Mouse (Mus musculus) left cerebral cortex, postnatal 25 days (tissue): Measurements from ENCODE around the gene Exosc5. TPM values are rescaled to one million over a fixed set of nuclear protein-coding genes. Genes with fewer than 3 reads are reported as not detected.

Experiments used
- DNase-seq, 2 experiments: peaks; one replicate each; pipeline ENCODE4 v3.0.0; 2022; ENCODE audit warnings: low spot score in 2 of 2, mixed read lengths in 1 of 2
- intact Hi-C: fragments of 180-260 bp; cut with DNase I; formaldehyde crosslinking; loops from one replicate; pipeline ENCODE4 v1.15.1; 2025
- total RNA-seq, 2 experiments: library from RNA; stranded (reverse); gene quantifications; 2 replicates each; pipeline ENCODE4 v1.2.3; 2021

The Exosc5 gene
- total RNA-seq, 2 experiments from 2014 or later: 24.0 to 24.4 TPM

DNA sequence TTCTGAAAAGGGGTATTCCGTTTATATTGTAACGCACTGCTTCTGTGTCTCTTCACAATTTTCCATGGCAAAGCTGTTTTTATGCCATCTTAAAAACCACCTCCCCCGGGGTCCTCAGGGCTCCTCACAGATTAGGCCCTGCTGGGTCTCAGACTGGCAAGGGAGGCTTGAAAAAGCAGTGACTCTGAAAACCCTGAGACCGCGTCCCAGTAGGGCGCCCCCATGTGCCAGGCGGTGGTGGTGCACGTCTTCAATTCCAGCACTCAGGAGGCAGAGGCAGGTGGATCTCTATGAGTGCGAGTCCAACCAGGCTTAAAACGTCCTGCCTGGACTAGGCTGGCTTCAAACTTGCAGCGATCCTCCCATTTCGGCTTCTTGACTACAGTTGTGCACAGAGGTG, 41.8 kb downstream of the Exosc5 start:
- no peak for DNase-seq
- intact Hi-C loops: no loop called here

- intact Hi-C loops: no loop called here
- no peak for DNase-seq
Observed at GRCm38 (mm10) chr7:25702350-25702749, 43.4 kb downstream of the Exosc5 start.

GRCm38 (mm10) chr7:25703793-25704494, 45.0 kb downstream of the Exosc5 start:
- intact Hi-C loops: no loop called here
- DNase-seq: peak in 1 of 2 experiments; percentile 21

DNA sequence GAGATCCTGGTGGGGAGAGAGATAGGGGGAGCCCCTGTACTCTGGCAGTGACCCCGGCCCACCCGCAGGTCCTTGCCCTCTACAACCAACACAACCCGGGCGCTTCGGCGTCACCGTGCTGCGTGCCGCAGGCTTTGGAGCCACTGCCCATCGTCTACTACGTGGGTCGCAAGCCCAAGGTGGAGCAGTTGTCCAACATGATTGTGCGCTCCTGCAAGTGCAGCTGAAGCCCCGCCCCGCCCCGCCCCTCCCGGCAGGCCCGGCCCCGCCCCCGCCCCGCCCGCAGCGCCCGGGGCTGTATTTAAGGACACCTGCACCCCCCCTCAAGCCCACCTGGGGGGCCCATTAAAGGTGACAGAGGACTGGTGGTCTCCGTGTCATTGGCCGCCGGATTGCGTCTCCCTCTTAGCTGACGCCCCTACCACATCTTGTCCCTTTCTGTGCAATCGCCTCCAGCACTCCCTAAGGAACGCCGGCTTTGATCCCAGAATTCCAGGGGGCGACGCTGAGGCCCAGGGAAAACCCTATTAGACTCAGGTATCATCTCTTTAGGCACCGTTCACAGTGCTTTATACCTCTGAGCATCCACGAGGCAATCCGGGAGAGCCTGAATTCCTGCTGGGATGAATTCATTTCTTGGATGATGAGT, 45.9 kb downstream of the Exosc5 start:
- DNase-seq: no peak
- intact Hi-C loops: no loop called here

DNA sequence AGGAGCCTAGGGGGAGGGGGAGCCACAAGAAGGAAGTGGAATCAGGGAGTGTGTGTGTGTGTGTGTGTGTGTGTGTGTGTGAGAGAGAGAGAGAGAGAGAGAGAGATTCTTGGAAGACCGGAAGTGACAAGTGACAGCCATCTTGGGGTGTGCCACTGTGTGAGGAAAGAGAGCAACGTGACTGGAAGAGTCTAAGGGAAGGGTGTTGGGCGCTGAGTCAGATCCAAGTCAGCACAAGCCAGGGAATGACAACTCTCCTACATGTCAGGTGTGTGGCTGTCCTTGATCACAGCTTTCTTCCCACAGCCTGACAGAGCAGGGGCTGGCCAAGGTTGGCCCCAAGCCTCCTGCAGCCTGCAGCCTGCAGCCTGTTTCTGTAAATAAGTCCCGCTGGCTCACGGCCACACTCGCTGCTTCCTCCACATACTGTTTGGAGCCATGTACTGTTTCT, 46.9 kb downstream of the Exosc5 start:
- intact Hi-C loops: loop anchor here (2.0 kb wide), 1 partner anchor 17 kb away; no protein-coding TSS in a partner anchor
- DNase-seq: peak in 1 of 2 experiments; percentile 84

DNA sequence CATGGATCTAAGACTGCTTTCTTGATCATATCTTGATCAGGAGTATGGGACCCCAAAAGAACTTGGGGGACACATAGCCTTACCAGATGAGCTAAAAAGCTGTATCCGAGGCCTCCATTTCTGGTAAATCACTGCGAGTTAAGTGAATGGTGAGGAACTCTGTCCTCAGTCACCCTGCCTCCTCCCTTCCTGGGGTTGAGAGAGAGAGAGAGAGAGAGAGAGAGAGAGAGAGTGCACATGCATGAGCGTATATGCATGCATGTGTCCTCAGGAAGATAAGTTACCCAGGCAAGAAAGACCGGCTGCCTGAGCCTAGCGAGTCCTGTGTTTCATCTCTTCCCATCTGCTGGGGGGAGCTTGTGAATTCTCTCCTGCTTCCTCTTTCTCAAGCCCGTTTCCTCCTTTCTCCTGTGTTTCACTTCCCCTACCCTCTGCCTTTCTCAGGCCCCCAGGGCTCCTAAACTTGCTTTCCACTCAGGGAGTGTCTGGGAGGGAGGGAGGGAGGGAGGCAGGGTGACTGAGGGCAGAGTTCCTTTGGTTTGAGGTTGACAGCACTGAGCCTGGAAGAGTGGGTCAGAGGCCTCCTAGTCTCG, 47.7 kb downstream of the Exosc5 start:
- intact Hi-C loops: loop anchor here (2.0 kb wide), 1 partner anchor 18 kb away; no protein-coding TSS in a partner anchor
- peak in 1 of 2 experiments; percentile 43 for DNase-seq

DNA sequence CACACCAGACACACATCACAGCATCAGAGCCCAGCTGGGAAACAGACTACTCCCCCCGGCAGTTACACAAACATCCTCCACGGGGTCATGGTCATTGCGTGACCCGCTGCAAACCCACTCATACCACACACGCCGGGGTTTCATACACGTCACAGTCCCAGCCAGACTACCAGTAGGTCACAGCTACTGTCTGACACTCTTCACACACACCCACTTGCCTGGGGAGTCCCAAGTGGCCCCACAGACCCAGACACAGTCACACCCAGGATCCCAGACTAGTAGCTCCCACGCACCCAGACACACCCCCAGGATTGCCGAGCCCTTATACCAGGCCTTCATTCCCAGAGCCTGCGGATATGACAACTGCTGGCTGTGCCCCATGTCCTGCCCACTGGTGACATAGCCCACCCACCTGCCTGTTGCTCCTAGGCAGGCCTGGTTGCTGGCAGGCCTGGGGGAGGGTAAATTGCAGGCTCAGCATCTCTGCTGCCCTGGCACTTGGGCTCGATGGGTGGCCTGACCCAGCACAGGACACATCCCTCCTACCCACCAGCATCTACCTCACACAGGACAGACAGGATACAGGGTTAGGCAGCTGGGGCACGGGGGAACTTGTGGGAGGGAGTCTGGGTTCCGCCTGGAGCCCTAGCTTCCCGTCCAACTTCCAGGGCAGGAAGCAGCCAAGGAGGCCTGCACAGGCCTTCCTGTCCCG, 48.8 kb downstream of the Exosc5 start:
- peak in 1 of 2 experiments; percentile 33 for DNase-seq

DNA sequence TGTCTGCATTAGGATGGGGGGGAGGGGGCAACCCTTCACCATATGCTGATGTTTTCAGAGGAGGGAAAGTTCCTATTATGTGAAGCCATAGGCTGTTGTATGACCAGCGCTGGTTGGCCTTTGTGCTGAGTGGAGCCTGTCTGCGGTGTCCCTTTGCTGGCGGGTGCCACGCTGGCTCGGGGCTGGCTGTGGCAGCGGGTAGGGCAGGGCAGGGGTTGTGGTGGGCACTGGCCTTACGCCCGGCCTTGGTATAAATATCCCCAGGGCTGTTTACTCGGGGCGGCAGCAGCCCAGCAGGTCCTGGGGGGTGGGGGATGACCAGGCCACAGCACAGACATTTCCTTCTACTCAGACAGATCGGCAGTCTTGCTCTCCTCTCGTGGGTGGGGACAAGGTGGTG, 51.0 kb downstream of the Exosc5 start:
- intact Hi-C loops: loop anchor here (2.0 kb wide), 1 partner anchor 29 kb away; the partner anchor contains the start of gene B9d2
- peak in 1 of 2 experiments; percentile 52 for DNase-seq

More for the DNA sequence above, 48.8 kb downstream of the Exosc5 start:
- intact Hi-C loops: loop anchor here (2.0 kb wide), 1 partner anchor 19 kb away; no protein-coding TSS in a partner anchor

DNA sequence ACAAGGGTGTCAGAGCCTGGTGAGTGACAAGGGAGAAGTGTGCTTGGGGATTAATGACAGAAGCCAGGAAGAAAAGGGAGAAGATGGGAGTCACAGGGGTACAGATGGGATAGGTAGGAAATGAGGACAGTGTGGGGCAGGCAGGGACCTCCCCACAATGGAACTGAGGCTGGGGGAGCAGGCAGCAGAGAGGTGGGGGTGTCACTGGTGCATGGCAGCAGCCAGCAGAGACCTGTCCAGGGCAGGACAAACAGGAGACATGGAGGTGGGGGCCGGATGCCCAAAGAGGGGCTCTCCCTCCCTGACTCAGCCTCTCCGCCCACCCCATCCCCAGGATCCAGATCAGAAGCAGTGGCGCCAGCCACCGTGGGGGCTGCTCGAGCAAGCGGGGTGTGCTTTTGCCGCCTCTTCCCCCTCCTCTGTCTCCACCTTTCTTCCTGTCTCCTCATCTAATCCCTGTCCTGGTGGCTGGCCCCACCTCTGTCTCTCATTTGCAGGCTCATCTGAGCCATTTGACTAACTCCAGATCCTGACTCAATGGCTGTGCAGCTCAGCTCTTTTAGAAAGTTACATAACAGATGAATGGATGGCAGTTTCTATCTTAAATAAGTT, 51.7 kb downstream of the Exosc5 start:
- intact Hi-C loops: loop anchor here (2.0 kb wide), 1 partner anchor 30 kb away; the partner anchor contains the start of gene B9d2
- DNase-seq: peak; percentile 60 to 81

DNA sequence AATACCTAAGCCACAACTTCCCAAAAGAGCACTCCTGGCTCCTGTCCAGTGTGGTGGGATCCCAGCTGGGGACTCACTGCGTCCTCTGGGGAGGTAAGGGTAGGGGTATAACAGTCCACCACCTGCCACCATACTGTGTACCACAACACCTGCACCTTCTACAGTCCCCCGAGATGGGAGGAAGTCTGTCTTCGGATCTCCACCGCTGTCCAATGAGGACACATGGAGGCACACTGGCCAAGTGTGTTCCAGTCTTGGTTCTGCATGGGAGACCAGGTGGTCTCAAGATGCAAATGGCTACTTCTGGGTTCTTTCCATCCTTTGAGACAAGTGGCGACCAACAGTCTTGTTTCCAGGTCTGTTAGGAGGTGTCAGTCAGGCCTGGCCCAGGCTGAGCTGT, 52.2 kb downstream of the Exosc5 start:
- intact Hi-C loops: loop anchor here (2.0 kb wide), 1 partner anchor 30 kb away; the partner anchor contains the start of gene B9d2
- DNase-seq: no peak

- intact Hi-C loops: loop anchor here (2.0 kb wide), 1 partner anchor 31 kb away; the partner anchor contains the start of gene B9d2
Observed at GRCm38 (mm10) chr7:25711731-25712197, 52.8 kb downstream of the Exosc5 start.

DNA sequence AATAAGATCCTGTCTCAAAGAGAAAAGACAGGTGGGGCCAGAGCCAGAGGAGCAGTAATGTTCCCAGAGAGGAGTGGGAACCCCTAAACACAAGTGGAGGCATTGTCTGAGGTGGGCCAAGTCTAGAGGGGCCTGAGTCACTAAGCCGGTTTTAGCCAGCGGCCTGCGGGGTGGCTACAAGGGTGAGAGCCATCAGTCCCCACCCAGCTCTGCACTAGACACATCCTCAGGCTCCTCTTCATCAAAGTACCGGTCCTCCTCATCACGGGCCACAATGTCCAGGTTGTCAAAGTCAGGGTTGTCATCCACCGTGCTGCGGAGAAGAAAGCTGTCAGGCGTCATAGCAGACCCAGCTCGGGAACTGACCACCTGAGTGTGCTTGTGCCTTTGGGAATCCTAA, 53.8 kb downstream of the Exosc5 start:
- DNase-seq: no peak
- intact Hi-C loops: no loop called here

More at GRCm38 (mm10) chr7:25711731-25712197, 52.8 kb downstream of the Exosc5 start:
- DNase-seq: peak in 1 of 2 experiments; percentile 74

- DNase-seq: no peak
Observed at GRCm38 (mm10) chr7:25714581-25714980, 55.6 kb downstream of the Exosc5 start.

DNA sequence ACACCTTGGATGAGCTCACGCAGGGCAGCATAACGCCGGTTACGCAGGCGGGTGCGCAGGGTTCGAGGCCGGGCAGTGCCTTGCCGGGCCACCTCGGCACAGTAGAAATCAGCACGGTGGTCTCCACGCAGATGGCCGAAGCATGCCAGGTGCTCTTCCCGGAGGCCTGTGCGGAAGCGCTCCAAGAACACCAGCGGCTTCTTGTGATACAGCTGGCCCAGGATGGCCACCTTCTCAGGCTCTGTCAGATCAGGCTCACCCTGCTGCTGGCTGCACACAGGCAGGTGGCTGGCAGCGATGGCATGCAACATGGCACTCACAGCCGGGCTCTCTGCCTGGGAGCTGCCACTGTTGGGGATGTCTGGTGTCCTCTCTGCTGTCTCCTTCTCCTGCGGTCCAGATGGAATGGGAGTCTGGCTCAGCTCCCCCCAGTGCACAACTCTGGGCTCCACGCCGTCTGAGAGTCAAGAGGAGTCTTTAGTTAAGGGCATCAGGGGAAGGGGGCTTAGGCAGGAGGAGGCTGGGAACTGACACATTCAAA, 56.8 kb downstream of the Exosc5 start:
- DNase-seq: no peak
- intact Hi-C loops: no loop called here

More at GRCm38 (mm10) chr7:25714581-25714980, 55.6 kb downstream of the Exosc5 start:
- intact Hi-C loops: no loop called here

- no peak for DNase-seq
- intact Hi-C loops: no loop called here
Observed at GRCm38 (mm10) chr7:25717478-25717877, 58.5 kb downstream of the Exosc5 start.

DNA sequence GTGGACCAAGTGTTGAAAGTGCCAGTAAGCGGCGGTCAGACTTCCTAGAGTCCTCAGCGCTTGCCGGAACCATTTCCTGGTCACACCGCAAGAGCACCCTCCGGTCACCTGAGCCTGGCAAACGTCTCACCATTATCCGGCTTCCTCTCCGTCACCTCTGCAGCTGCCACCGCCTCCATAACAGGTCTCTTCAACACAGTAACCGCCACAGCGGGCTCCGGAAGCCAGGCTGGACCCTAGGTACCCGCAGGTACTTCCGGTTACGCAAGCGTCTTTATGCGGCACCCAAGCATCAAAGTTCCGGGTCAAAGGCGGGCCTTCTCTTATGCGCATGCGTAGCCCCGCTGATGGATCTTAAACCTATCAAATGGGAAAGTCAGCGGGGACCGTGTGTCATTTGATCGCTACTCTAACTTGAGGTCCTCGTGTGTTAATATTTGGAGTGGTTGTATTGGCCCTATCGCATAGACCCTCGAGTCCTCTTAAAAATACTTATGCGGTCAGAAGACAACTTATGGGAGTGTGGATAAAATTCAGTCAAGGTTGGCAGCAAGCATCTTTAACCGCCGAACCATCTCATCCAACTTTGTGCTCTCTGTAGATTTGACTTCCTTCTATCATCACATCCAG, 59.9 kb downstream of the Exosc5 start, which contains the start of gene Ccdc97:
TSS of gene Ccdc97 (minus strand) at position 301 of the 630 bp plus-strand sequence.
- intact Hi-C loops: no loop called here
- DNase-seq: peak; percentile 96 to 98

DNA sequence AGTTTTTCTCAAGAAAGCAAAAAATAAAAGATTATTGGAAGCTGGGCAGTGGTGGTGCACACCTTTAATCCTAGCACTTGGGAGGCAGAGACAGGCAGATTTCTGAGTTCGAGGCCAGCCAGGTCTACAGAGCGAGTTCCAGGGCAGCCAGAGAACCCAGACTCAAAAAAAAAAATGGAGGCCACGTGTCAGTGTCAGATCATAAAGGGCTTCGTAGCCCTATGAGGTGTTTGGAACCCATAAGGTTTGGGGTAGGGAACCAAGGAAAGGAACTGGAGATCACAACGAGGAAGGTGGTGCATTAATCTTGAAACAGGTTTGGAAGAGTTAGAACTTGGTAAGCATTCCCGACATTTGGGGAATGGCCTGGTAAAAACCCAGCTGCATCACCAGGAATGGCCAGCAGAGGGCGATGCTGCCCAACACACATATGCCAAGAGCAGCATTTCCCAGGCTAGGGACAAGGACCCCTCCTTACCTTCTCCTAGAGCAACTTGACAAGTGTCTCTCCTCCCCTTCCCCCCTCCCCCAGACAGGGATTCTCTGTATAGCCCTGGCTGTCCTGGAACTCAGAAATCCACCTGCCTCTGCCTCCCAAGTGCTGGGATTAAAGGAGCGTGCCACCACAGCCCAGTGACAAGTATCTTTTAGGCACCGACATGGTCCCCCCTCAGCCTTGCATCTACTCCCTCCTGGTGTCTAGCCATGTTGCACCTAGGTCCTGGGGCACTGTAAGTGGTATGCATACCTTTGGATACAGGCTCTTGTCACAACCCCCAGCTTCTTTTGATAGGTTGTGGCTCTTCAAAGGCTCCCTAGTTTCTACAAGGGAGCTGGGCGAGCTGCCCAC, 61.0 kb downstream of the Exosc5 start:
- intact Hi-C loops: no loop called here
- DNase-seq: peak; percentile 76 to 81
